Mouse (Mus musculus): ENCODE data around the gene Cd6.

Cd6 gene

GRCm38 (mm10) chr19:10839010-10839892 is 9.4 kb upstream of the Cd6 start, which contains the start of gene Slc15a3:
Slc15a3 (plus strand) TSS chr19:10839727.
- in situ Hi-C loops (cut with MboI, MseI) = no loop called here

DNA sequence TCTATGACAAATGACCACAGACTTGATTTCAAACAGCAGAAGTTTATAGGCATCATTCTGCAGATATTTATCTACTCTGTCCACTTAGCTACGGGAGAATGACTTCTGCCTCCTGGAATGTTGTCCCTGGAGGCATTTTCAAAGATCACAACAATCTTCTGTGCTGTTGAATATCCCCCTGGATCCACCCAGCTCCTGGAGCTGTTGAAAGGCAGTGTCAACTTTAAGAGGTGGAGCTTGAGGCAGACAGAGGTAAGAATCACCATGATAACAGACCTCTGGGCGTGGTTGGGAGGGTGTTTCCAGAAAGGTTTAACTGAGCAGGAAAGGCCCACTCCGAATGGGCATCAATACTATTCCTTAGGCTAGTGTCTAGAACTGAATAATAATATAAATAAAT is 5.8 kb upstream of the Cd6 start:
- in situ Hi-C loops (cut with MboI, MseI) = no loop called here

DNA sequence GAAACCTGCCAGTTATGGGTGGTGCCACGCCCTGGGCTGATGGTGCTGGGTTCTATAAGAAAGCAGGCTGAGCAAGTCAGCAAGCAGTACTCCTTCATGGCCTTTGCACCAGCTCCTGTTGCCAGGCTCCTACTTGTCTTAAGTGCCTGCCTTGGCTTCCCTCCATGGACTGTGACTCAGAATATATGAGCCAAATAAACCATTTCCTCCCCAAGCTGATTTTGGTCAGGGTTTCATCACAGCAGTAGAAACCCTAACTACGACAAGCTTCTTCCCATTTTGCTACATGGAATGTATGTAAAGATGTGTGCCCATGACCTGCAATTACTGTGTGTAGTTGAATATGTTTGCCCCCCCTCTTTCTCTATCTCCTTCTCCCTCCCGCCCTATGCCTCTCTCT is 3.8 kb upstream of the Cd6 start:
- in situ Hi-C loops (cut with MboI, MseI) = no loop called here

GRCm38 (mm10) chr19:10832030-10832429 is 2.2 kb upstream of the Cd6 start:
- in situ Hi-C loops (cut with MboI, MseI) = no loop called here

- in situ Hi-C loops (cut with MboI, MseI) = no loop called here
Observed at GRCm38 (mm10) chr19:10831424-10831823, 1.6 kb upstream of the Cd6 start.

GRCm38 (mm10) chr19:10828321-10828720 is 1.5 kb downstream of the Cd6 start:
- in situ Hi-C loops (cut with MboI, MseI) = loop anchor here (5.0 kb wide), 1 partner anchor 91 kb away; the partner anchor contains the start of gene Cd5

GRCm38 (mm10) chr19:10824061-10824460 is 5.8 kb downstream of the Cd6 start:
- in situ Hi-C loops (cut with MboI, MseI) = no loop called here

- in situ Hi-C loops (cut with MboI, MseI) = no loop called here
Observed at GRCm38 (mm10) chr19:10822534-10822933, 7.3 kb downstream of the Cd6 start.

- in situ Hi-C loops (cut with MboI, MseI) = no loop called here
Observed at GRCm38 (mm10) chr19:10821319-10821718, 8.5 kb downstream of the Cd6 start.

DNA sequence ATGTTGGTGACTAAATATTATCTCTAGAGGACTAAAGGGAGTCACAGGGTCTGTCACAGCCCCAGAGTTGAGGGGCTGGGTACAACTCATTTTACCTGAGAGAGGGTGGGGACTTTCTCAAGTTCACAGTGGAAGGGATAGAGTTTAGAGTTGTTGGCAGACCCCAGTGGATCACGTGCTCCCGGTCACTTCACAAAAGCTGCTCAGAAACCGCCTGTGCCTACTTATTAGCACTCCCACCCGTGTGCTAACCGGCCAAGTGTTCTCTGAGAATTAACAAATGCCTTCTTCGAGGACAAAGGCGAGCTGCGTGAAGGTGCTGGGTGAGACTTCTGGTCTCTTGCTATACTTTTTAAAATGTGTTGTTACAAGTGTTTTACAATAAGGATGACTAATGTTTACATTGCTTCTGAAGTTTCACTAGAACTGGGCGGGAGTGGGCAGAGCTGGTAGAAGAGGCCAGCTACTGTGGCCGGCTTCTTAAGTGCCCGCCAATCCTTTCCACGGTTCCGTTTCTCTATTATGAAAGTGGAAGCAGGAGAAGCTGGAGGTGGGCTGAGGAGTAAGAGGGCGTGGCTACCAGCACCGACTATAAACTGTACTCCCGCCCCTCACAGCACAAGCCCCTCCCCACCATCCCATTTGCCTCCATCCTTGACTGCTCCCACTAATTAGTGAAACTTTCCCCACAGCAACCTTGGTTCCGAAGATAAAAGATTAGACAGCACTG is 11.5 kb downstream of the Cd6 start:
- in situ Hi-C loops (cut with MboI, MseI) = no loop called here

DNA sequence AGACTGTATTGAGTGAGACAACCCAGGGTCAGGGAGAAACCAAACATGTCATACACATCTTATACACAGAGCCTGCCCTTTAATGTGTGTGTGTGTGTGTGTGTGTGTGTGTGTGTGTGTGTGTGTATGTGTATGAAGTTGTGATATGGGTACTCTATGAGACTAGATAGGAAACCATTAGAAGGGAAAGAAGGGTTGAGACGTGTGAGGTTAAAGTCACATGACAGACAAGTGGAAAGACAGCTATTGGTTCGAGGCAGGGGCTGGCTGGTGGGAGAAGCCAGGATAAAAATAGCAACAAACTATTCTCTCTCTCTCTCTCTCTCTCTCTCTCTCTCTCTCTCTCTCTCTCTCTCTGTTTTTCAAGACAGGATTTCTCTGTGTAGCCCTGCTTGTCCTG is 13.4 kb downstream of the Cd6 start:
- in situ Hi-C loops (cut with MboI, MseI) = no loop called here

DNA sequence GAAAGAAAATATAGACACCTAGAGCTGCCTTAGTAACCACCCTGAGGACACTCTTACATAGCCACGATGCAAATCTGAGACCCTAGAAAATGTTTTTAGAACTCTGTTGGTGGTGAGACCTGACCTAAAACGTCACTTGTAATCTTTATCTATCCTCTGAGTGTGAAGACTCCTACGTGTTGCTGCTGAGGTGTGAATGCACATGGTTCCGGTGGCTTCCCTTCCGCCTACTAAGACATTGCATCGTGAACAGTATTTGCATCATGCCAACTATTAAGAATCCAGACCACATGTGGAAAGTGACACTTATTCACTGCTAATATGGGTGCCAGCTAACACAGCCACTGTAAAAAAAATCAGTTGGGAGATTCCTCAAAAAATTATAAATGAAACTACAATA is 14.0 kb downstream of the Cd6 start:
- in situ Hi-C loops (cut with MboI, MseI) = no loop called here

- in situ Hi-C loops (cut with MboI, MseI) = no loop called here
Observed at GRCm38 (mm10) chr19:10813905-10814304, 16.0 kb downstream of the Cd6 start.

DNA sequence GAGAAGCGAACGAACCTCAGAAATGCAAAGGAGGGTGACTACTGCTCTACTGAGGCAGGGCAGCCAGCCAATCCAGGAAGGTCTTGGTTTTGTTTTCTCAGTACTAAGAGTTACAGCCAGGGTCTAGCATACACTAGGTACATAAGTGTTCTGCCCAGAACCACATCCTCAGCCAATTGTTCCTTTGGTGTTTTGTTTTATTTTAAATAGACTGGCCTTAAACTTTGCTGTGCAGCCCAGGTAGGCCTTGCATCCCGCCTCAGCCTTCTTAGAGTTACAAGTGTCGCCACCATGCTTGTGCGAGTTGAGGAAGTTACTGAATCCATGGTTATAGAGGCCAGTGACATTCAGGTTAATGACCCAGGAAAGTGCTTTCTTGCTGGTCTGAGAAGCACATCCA is 16.8 kb downstream of the Cd6 start:
- in situ Hi-C loops (cut with MboI, MseI) = no loop called here

DNA sequence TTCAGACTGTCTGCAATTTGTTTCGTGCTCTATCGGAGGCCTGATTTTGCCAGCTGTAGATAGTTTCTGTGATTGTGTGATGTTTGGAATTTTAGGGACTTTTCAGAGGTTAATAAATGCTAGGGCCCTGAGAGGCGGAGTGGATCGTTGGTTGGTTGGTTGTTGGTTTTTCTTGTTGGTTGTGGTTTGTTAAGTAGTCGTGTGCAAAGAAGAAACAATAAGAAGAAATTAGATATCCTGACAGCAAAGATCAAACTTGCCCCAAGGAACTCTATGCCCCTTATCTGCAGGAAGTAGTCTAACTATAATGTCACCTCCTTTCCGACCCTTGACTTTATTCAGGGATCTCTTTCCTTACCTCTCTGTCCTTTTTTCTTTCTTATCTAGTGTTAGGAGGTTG is 18.4 kb downstream of the Cd6 start:
- in situ Hi-C loops (cut with MboI, MseI) = no loop called here

DNA sequence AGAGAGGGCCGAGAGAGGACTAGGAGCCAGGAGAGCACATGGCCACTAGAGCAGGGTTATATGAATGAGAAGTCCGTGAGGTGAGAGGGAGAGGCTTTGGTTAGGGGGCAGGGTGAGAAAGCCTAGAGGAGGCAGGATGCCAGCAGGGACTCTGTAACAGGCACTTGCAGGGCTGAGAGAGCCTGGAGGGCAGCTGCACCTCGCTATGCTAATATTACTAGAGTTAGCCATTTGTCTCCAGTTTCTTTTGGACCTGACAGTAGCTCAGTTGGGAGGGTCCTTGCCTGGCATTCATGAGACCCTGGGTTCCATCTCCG is 19.7 kb downstream of the Cd6 start:
- in situ Hi-C loops (cut with MboI, MseI) = no loop called here

DNA sequence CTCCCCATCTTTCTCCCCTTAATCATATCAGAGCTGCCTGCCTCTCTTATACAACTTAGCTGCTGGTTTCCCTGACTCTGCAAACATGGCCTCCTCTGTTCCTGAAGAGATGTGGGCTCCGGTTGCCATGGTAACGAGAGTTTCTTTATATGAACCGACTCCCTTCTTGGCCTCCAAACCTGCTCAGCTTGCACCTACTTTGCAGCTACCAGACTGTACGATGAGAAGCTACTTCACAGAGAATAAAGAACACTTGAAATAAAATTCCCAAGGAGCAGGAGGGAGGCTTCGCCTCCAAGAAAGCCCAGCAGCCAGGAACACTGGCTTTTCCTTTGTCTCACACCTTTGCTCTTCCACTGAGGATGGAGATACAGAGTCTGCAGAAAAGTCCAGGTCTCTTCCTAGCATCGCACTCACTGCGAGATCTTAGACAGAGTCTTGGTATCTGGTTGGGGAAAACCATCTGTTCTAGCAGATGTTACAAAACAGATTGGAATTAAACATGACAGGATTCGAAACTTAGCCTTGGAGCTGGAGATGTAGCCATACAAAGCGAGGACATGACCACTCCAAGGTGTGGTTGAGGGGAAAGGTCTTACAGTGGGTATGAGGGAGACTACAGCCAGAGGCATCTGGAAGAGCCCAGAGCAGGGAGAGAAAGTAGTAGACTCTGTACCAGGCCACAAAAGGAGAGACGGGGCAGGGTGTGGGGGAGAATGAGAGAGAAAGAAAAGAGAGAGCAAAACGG is 20.3 kb downstream of the Cd6 start:
- in situ Hi-C loops (cut with MboI, MseI) = no loop called here

GRCm38 (mm10) chr19:10808524-10809233 is 21.2 kb downstream of the Cd6 start:
- in situ Hi-C loops (cut with MboI, MseI) = no loop called here

- in situ Hi-C loops (cut with MboI, MseI) = no loop called here
Observed at GRCm38 (mm10) chr19:10805661-10806285, 24.1 kb downstream of the Cd6 start.

GRCm38 (mm10) chr19:10804850-10805660 is 24.8 kb downstream of the Cd6 start:
- in situ Hi-C loops (cut with MboI, MseI) = no loop called here
